Mouse (Mus musculus) cerebellum, adult 11 months (tissue): ENCODE data around the gene Vps41.

Experiments used
- DNase-seq: peaks from one replicate; pipeline ENCODE4 v3.0.0; 2022

The Vps41 gene

GRCm38 (mm10) chr13:18892910-18893309 is 175.8 kb downstream of the Vps41 start:
- DNase-seq: no peak

- no peak for DNase-seq
These were observed 179.7 kb downstream of the Vps41 start for GRCm38 (mm10) chr13:18896789-18897188.

DNA sequence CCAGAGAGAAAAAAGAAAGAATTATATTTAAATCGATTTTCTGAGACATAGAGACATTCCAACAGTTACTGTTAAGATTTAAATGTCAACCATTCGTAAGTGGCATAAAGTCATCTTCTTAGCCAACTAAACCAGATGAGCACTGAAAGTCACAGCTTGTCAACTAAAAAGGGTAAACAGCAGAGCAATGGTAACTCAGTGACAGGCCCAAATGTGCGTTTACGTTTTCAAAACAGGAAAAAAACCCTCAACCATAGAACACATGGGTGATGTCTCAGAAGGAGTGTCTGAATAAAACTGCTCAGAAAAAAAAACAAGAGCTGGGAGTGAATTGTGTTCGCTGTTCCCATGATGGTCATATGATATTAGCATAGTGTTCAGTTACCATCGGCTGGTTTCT is 186.5 kb downstream of the Vps41 start:
- DNase-seq: no peak

GRCm38 (mm10) chr13:18914774-18915173 is 197.7 kb downstream of the Vps41 start:
- DNase-seq: no peak
